Mouse (Mus musculus): ENCODE data around the gene Ccdc93.

Ccdc93 gene

GRCm38 (mm10) chr1:121430938-121431928, at the start of gene Ccdc93:
TSS of gene Ccdc93 (plus strand) at chr1:121431049.
- peak; percentile 93 for DNase-seq (ENCODE audit: low spot score)

DNA sequence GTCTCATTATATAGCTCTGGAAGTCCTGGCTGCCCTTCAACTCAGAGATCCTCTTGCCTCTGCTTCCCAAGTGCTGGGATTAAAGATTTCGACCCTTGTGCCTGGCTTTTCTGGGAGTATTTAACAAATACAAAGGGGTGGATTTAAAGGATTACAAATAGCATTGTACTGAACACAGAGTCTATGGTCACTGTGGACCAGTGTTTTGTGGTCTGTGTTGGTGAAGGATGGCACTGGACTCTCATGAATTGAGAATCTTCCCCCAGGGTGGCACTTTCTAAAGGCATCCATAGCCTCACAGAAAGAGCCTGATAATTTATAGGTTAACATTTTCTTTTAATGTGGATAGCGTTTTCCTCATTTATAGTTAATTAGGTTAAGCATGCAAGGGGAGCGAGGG, 49.3 kb upstream of the Ccdc93 start:
- DNase-seq (ENCODE audit: low spot score) = no peak

DNA sequence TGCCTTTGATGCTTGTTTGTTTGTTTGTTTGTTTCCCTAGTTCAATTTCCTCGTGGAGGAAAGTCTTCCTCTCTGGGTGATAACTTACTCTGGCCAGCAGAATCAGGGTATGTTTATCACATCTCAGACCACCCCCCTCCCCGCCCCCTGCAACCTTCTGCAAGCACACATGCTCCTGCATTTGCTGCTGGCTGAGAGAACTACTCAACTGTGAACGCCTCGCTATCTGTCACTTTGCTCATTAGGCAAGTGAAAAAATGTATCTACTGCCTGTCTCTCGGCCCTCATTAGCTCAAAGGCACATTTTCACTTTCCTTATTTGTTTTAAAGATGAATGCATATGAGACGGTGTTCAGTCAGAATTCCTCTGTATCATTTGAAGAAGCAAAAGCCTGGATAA, 42.5 kb upstream of the Ccdc93 start:
- DNase-seq (ENCODE audit: low spot score) = no peak

DNA sequence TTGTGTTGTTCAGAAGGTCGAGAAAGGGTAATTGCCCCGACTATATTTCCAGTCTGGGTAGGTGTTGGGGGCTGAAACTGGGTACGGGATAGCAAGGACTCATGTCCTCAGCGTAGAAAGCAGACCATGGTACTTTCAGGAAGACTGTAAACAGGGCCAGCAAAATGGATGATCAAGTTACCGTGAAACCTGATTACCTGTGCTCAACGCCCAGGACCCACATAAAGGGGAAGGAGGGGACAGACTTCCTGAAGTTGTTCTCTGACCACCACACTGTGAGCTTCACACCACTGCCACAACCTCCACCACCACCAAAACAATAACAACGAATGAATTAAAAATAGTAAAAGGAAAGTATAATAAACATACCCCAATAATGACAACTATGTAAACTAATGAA, 42.1 kb upstream of the Ccdc93 start:
- DNase-seq (ENCODE audit: low spot score) = no peak

DNA sequence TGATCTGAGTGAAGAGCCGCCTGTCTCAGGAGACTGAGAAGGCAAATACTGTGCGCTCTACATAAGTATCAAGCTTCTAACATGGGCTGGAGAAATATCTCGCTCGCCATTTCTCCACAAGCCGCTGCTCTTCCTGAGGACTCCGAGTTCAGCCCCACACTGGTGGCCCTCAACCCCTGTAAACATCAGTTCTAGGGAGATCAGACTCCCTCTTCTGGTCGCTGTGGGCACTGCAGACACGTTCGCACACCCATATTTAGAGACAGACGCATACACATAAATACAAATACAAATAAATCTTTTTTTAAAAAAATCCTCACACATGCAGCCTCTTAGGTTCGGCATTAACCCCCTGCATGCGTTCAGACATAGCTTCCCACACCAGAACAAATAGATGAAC, 41.3 kb upstream of the Ccdc93 start:
- no peak for DNase-seq (ENCODE audit: low spot score)

DNA sequence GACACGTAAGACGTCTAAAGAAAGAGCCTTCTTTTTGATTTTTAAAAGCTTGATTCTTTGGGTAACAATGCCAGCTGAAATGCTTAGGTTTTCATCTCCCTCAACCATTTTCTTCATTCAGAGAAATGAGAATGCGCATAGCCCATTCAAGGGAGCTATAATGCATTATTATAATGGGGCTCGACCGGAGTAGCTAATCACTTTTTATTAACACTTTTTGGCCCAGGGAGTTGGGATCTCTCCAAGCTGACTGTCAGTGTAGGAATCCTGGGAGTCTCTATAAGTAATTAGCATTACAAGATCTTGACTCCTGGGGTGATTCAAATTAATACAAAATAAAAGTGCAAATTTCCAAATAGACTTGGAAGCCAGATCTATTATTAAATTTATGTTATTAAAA, 40.8 kb upstream of the Ccdc93 start:
- no peak for DNase-seq (ENCODE audit: low spot score)

GRCm38 (mm10) chr1:121390421-121390820, 40.4 kb upstream of the Ccdc93 start:
- DNase-seq (ENCODE audit: low spot score) = no peak

DNA sequence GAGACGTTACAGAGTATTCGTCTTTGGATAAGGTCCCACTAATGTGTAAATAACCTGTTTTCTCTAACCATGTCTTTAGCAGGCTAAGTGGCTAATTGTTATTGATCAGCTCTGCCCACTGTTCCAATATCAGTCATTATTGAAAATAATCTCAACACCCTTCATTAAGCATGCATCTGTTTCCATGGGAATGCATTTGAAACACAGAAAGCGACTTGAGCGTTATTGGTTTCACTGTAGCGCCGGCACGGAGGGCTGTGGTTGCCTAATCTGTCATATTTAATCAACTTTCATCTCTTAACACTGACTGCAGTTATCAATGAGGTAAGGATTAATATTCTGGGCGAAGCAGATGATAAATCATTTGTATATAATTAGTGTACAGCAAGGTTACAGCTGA, 40.0 kb upstream of the Ccdc93 start:
- no peak for DNase-seq (ENCODE audit: low spot score)

DNA sequence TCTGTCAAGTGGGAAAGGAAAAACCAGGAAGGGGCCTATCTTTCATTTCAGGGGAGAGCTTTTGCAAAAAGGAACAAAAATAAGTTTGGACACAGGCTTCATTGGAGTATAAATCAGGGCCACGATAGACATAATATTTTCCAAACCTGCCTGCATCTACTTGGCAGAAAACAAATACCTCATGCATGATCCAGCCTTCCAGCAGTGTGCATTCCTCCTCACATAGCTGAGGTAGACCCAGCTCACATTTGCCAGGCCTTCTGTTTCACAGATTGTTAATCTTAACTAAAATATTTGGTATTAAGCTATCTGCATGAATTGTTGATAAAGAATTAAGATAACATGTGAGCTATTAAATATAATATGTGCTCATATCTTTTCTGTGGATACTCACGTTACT, 37.7 kb upstream of the Ccdc93 start:
- no peak for DNase-seq (ENCODE audit: low spot score)

GRCm38 (mm10) chr1:121394764-121395163, 36.1 kb upstream of the Ccdc93 start:
- no peak for DNase-seq (ENCODE audit: low spot score)

GRCm38 (mm10) chr1:121396501-121396900, 34.3 kb upstream of the Ccdc93 start:
- no peak for DNase-seq (ENCODE audit: low spot score)

GRCm38 (mm10) chr1:121398231-121398630, 32.6 kb upstream of the Ccdc93 start:
- no peak for DNase-seq (ENCODE audit: low spot score)

- no peak for DNase-seq (ENCODE audit: low spot score)
Measured at GRCm38 (mm10) chr1:121398986-121399881, 31.6 kb upstream of the Ccdc93 start.

GRCm38 (mm10) chr1:121400243-121400642, 30.6 kb upstream of the Ccdc93 start:
- no peak for DNase-seq (ENCODE audit: low spot score)

DNA sequence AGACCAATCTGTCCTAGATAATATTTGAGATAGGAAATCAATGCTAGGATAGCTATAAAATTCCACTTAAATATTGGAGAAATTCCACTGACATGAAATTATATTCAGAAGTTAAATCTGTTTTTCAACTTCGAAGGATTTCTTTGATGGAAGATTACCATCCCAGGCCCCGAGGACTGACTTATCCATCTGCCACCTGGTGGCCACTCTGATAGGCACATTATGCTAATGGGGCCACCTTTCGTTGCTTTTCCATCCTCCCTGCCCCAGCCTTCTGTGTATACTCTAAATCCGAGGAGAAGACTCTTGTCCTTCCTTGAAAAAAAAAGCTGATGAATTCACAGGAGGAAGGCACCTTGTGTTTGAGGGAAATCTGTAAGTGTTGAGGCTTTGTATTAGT, 11.8 kb upstream of the Ccdc93 start:
- no peak for DNase-seq (ENCODE audit: low spot score)

DNA sequence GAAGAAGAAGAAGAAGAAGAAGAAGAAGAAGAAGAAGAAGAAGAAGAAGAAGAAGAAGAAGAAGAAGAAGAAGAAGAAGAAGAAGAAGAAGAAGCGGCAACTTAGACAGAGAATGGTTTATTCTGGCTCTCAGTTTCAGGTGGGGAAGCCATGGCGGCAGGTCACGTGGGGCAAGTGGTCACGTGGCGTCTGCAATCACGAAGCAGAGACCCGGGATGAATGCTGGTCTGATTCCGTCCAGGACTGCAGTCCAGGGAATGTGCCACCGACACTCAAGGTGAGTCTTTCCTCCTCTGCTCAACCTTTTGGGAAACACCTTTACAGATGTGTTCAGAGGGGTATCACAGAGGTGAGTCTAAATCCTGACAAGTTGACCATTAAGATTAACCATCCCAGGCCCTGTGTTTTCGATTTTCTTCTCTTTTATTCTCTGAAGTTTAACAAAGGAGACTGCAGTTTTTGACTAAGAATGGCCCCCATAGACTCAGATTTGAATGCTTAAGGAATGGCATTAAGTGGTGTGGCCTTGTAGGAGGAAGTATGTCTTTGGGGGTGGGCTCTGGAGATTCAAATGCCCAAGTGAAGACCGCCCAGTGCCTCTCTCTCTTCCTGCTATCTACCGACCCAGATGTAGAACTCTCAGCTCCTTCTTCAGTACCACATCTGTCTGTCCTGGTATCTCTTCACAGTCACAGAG, 11.1 kb upstream of the Ccdc93 start:
- DNase-seq (ENCODE audit: low spot score) = no peak

- no peak for DNase-seq (ENCODE audit: low spot score)
Measured at GRCm38 (mm10) chr1:121430183-121430937, 489 bp upstream of the Ccdc93 start.

GRCm38 (mm10) chr1:121435981-121436380, 5.1 kb downstream of the Ccdc93 start:
- DNase-seq (ENCODE audit: low spot score) = no peak

GRCm38 (mm10) chr1:121440535-121441381, 9.9 kb downstream of the Ccdc93 start:
- DNase-seq (ENCODE audit: low spot score) = peak; percentile 25

GRCm38 (mm10) chr1:121444147-121444546, 13.3 kb downstream of the Ccdc93 start:
- no peak for DNase-seq (ENCODE audit: low spot score)

Measured in yolk sac, embryonic 10.5 days (tissue).